Mouse (Mus musculus) lung, embryonic 16.5 days (tissue): ENCODE results near the gene Zfand2a. TPM values are rescaled to one million over a fixed set of nuclear protein-coding genes. Genes with fewer than 3 reads are reported as not detected.

Experiments used
- ATAC-seq: fragments of 200-750 bp; cut with Nextera tagmentation; 2 replicates; pipeline ENCODE4 v1.8.0; 2017; ENCODE audit warnings: low read depth, mild to moderate bottlenecking, moderate library complexity
- H3K27ac ChIP-seq: fragments of 300-500 bp; sonication (generic); 2 replicates; pipeline ENCODE4 v1.5.1; 2014; ENCODE audit warnings: mild to moderate bottlenecking, control low read depth, low read length
- H3K27me3 ChIP-seq: fragments of 300-500 bp; sonication (generic); 2 replicates; pipeline ENCODE4 v1.6.1; 2014; ENCODE audit warnings: low read depth, low read length, mixed read lengths; ENCODE audit not compliant: control insufficient read depth, insufficient read depth
- H3K36me3 ChIP-seq: fragments of 300-500 bp; sonication (generic); 2 replicates; pipeline ENCODE4 v1.6.1; 2014; ENCODE audit warnings: low read length; ENCODE audit not compliant: control insufficient read depth, insufficient read depth
- H3K4me1 ChIP-seq: fragments of 300-500 bp; sonication (generic); replicated peaks from 2 replicates; pipeline ENCODE4 v1.6.1; 2014; ENCODE audit warnings: low read length, mixed read lengths; ENCODE audit not compliant: control insufficient read depth, insufficient read depth
- H3K4me2 ChIP-seq: fragments of 300-500 bp; sonication (generic); 2 replicates; pipeline ENCODE4 v1.6.1; 2014; ENCODE audit warnings: low read depth, low read length, control low read depth
- H3K4me3 ChIP-seq: fragments of 300-500 bp; sonication (generic); 2 replicates; pipeline ENCODE4 v1.5.1; 2014; ENCODE audit warnings: mild to moderate bottlenecking, low read length, control low read depth
- H3K9ac ChIP-seq: fragments of 300-500 bp; sonication (generic); 2 replicates; pipeline ENCODE4 v1.6.1; 2014; ENCODE audit warnings: low read length, control low read depth
- H3K9me3 ChIP-seq: fragments of 300-500 bp; sonication (generic); 2 replicates; pipeline ENCODE4 v1.6.1; 2016; ENCODE audit warnings: low read length; ENCODE audit not compliant: control insufficient read depth
- WGBS: fragments of 180-500 bp; shearing (Covaris S2); extraction: QIAGEN DNeasy Blood & Tissue Kit; methylation state at CpG from one replicate; pipeline ENCODE4 v1.1.7; 2014; 5-methylcytosine and 5-hydroxymethylcytosine counted together
- polyA plus RNA-seq: library from polyadenylated mRNA; unstranded; fragments of >200 nt; fragmentation: Nextera tagmentation; extraction: Ambion mirVana; gene quantifications from 2 replicates; pipeline ENCODE4 v1.2.1, GENCODE M21; 2015

The Zfand2a gene
- polyA plus RNA-seq, 1 experiment from 2014 or later, result 10.7 TPM

- no peaks in the 10 kb centered on the region for H3K9me3 ChIP-seq
- H3K27ac ChIP-seq, result peak overlapping the region; percentile 53
- no peak overlapping the region for H3K4me2 ChIP-seq
- no peaks in the 10 kb centered on the region for H3K27me3 ChIP-seq
- no peak overlapping the region for H3K4me3 ChIP-seq
- 35% methylated on average over 9 of the region's 9 CpGs for WGBS
- peak; percentile 77 for ATAC-seq
- H3K4me1 ChIP-seq, result peaks cover 24% of the 10 kb centered on the region
- no peak overlapping the region for H3K9ac ChIP-seq
- H3K36me3 ChIP-seq, result no peaks in the 10 kb centered on the region; the same call in 1 of the 2 replicates
These were observed 56.4 kb downstream of the Zfand2a start for GRCm38 (mm10) chr5:139427989-139428388.

- Histone ChIP-seq H3K27me3 (no peaks in the 10 kb centered on the region), H3K4me1 (peaks cover 32% of the 10 kb centered on the region), H3K36me3 (no peaks in the 10 kb centered on the region; the same call in 1 of the 2 replicates), H3K9me3 (no peaks in the 10 kb centered on the region), H3K27ac (no peak overlapping the region), H3K4me3 (no peak overlapping the region), H3K4me2 (no peak overlapping the region), H3K9ac (no peak overlapping the region)
- WGBS, result 86% methylated on average over 9 of the region's 9 CpGs
- no peak for ATAC-seq
These were observed 57.3 kb downstream of the Zfand2a start for GRCm38 (mm10) chr5:139427001-139427400.

GRCm38 (mm10) chr5:139425198-139425597 is 59.2 kb downstream of the Zfand2a start:
- no peaks in the 10 kb centered on the region for H3K27me3 ChIP-seq
- 60% methylated on average over 9 of the region's 9 CpGs for WGBS
- H3K4me2 ChIP-seq, result no peak overlapping the region
- H3K36me3 ChIP-seq, result no peaks in the 10 kb centered on the region; the same call in 1 of the 2 replicates
- no peak overlapping the region for H3K4me3 ChIP-seq
- H3K9ac ChIP-seq, result no peak overlapping the region
- peaks cover 29% of the 10 kb centered on the region for H3K4me1 ChIP-seq
- ATAC-seq, result no peak
- H3K9me3 ChIP-seq, result no peaks in the 10 kb centered on the region
- no peak overlapping the region for H3K27ac ChIP-seq

GRCm38 (mm10) chr5:139423026-139423865 is 61.1 kb downstream of the Zfand2a start, which contains the start of gene Gper1:
Gene Gper1 (plus strand): TSS chr5:139423151.
- Histone ChIP-seq H3K4me3 (peak within 1 kb of the TSS; percentile 45), H3K27ac (peak within 1 kb of the TSS; percentile 47; the same call in 1 of the 2 replicates), H3K4me1 (peaks cover 23% of the 10 kb centered on the region), H3K4me2 (peak within 1 kb of the TSS; percentile 57), H3K36me3 (no peaks in the 10 kb centered on the region; the same call in 1 of the 2 replicates), H3K9ac (peak within 1 kb of the TSS; percentile 63), H3K9me3 (no peaks in the 10 kb centered on the region), H3K27me3 (no peaks in the 10 kb centered on the region)
- peak; percentile 77 for ATAC-seq
- 35% methylated on average over 21 of the region's 21 CpGs for WGBS

Other genes starting within 250 kb of the Zfand2a start
- 174 and 177 TPM in 2 replicates for gene Get4, start 232.2 kb downstream of the Zfand2a start, polyA plus RNA-seq
- gene Adap1, start 158.9 kb downstream of the Zfand2a start, polyA plus RNA-seq, result 1.7 and 1.9 TPM in 2 replicates
- 79.8 and 94.4 TPM in 2 replicates for gene Cox19, start 133.1 kb downstream of the Zfand2a start, polyA plus RNA-seq
- gene Cyp2w1, start 131.9 kb downstream of the Zfand2a start, polyA plus RNA-seq, result 0.18 and 0.33 TPM in 2 replicates
- 6.6 and 8.6 TPM in 2 replicates for gene Gpr146, start 106.9 kb downstream of the Zfand2a start, polyA plus RNA-seq
- 1.3 and 1.7 TPM in 2 replicates for gene C130050O18Rik, start 79.3 kb downstream of the Zfand2a start, polyA plus RNA-seq
- gene Gper1, start 61.4 kb downstream of the Zfand2a start, polyA plus RNA-seq, result 7.4 and 7.6 TPM in 2 replicates
- gene 3110082I17Rik, start 24.0 kb downstream of the Zfand2a start, polyA plus RNA-seq, result 35.6 and 38.6 TPM in 2 replicates
- 0.08 TPM in 1 of 2 replicates, not detected in the other for gene Uncx, start 58.9 kb upstream of the Zfand2a start, polyA plus RNA-seq